Mouse (Mus musculus) spleen, adult 2 months (tissue): ENCODE data around the gene Mapk12. TPM values are rescaled to one million over a fixed set of nuclear protein-coding genes. Genes with fewer than 3 reads are reported as not detected.
A peak's percentile ranks its signal among the peaks of the same experiment; 100 is the strongest.

Source experiments
- DNase-seq, 2 experiments: peaks; one replicate each; pipeline versions ENCODE4 v3.0.0 to v3.0.0-alpha.2; 2012 to 2021; ENCODE audit warnings: low spot score in 2 of 2, low read depth in 1 of 2
- H3K27ac ChIP-seq: fragments of 200-500 bp; 2 replicates; pipeline ENCODE4 v1.5.1; 2012; ENCODE audit warnings: low read length, inconsistent platforms; ENCODE audit not compliant: insufficient read depth
- H3K27me3 ChIP-seq: fragments of 200-500 bp; 2 replicates; pipeline ENCODE4 v1.6.1; 2012; ENCODE audit warnings: mild to moderate bottlenecking, moderate library complexity, low read length, inconsistent platforms; ENCODE audit not compliant: control insufficient read depth, insufficient read depth
- H3K36me3 ChIP-seq: fragments of 200-500 bp; 2 replicates; pipeline ENCODE4 v1.6.1; 2012; ENCODE audit warnings: mild to moderate bottlenecking, low read length, inconsistent platforms; ENCODE audit not compliant: control insufficient read depth, insufficient read depth
- H3K4me1 ChIP-seq: fragments of 200-500 bp; 2 replicates; pipeline ENCODE4 v1.6.1; 2011; ENCODE audit warnings: inconsistent platforms; ENCODE audit not compliant: control insufficient read depth, insufficient read depth, insufficient read length
- H3K4me3 ChIP-seq: fragments of 200-500 bp; 2 replicates; pipeline ENCODE4 v1.5.1; 2011; ENCODE audit warnings: mild to moderate bottlenecking, inconsistent platforms; ENCODE audit not compliant: insufficient read depth, insufficient read length; ENCODE audit errors: extremely low read depth
- CTCF ChIP-seq: fragments of 200-500 bp; IDR thresholded peaks from 2 replicates; pipeline ENCODE4 v1.5.1; 2011; ENCODE audit warnings: mild to moderate bottlenecking, inconsistent platforms; ENCODE audit not compliant: insufficient read depth, insufficient read length, insufficient replicate concordance; ENCODE audit errors: extremely low read depth
- POLR2A ChIP-seq: fragments of 200-500 bp; IDR thresholded peaks from 2 replicates; pipeline ENCODE4 v1.6.1; 2011; ENCODE audit warnings: low read depth, low read length, inconsistent platforms
- WGBS: fragments of 180-500 bp; shearing (Covaris S2); methylation state at CpG from one replicate; pipeline ENCODE4 v1.1.7; 2018; 5-methylcytosine and 5-hydroxymethylcytosine counted together
- polyA plus RNA-seq: library from polyadenylated mRNA; depleted of rRNA; stranded (reverse); fragments of >200 nt; gene quantifications from 2 replicates; pipeline ENCODE4 v1.2.3, GENCODE M21; 2012

The Mapk12 gene
- polyA plus RNA-seq, 1 experiment = 3.9 TPM

GRCm38 (mm10) chr15:89170102-89170501 lies 29.6 kb upstream of the Mapk12 start:
- Histone ChIP-seq H3K27me3 (no peaks in the 10 kb centered on the region), H3K4me1 (peaks cover 10% of the 10 kb centered on the region; the same call in 1 of the 2 replicates), H3K27ac (peak overlapping the region; percentile 29; the same call in 1 of the 2 replicates), H3K36me3 (0 out of 2 replicates have a peak, but pooled peaks cover 1% of the 10 kb centered on the region), H3K4me3 (no peak overlapping the region)
- no peak for DNase-seq
- WGBS = 78% methylated on average over 3 of the region's 3 CpGs
- TF ChIP-seq POLR2A (no peak), CTCF (no peak)

DNA sequence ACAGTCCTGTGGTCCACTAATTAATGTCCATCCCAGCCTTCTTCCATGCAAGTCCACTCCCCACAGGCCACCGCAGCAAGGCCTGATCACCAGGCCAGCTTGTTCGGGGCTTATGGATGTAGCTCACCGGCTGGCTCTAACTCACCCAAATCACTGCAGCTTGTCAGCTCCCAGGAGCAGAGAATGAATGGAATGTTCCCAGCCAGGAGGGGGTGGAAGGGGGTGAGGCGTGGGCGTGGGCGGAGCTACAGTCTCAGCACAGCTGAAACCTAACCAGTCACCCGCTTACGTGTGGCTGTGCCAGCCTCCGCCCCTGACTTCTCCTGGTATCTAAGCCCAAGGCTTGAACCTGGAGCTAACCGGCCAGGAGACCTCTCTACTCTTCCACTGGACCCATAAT lies 28.9 kb upstream of the Mapk12 start:
- H3K27me3 ChIP-seq = no peaks in the 10 kb centered on the region
- H3K36me3 ChIP-seq = 0 out of 2 replicates have a peak, but pooled peaks cover 1% of the 10 kb centered on the region
- no peak for TF ChIP-seq CTCF
- TF ChIP-seq POLR2A = no peak
- no peak for DNase-seq
- WGBS = 82% methylated on average over 10 of the region's 10 CpGs
- no peak overlapping the region for H3K4me3 ChIP-seq
- peaks cover 10% of the 10 kb centered on the region; the same call in 1 of the 2 replicates for H3K4me1 ChIP-seq
- no peak overlapping the region for H3K27ac ChIP-seq

DNA sequence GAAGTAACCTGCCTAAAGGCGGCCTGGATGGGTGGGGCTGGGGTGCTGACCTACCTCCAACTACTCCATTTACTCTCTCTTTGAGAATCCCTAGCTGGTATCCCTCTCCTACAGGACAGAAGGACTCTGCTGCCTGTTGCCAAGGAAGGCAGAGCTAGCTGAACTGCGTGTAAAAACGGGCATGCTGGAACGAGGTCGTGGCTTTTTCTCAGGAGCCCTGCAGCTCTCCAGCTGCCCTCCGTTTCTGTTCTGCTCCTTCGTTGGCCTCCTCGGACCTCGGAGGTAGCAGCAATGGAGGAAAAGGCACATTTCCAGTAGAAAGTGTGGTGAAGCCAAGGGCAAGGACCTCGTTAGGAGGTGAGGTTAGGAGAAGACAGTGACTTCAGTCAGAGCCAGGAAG lies 28.4 kb upstream of the Mapk12 start:
- no peak for DNase-seq
- H3K27me3 ChIP-seq = no peaks in the 10 kb centered on the region
- peaks cover 10% of the 10 kb centered on the region; the same call in 1 of the 2 replicates for H3K4me1 ChIP-seq
- no peak overlapping the region for H3K27ac ChIP-seq
- WGBS = 87% methylated on average over 10 of the region's 10 CpGs
- TF ChIP-seq POLR2A (no peak), CTCF (no peak)
- 0 out of 2 replicates have a peak, but pooled peaks cover 1% of the 10 kb centered on the region for H3K36me3 ChIP-seq
- no peak overlapping the region for H3K4me3 ChIP-seq

GRCm38 (mm10) chr15:89165478-89165877 lies 25.0 kb upstream of the Mapk12 start:
- Histone ChIP-seq H3K27me3 (no peaks in the 10 kb centered on the region), H3K4me1 (no peaks in the 10 kb centered on the region), H3K27ac (no peak overlapping the region), H3K4me3 (no peak overlapping the region), H3K36me3 (0 out of 2 replicates have a peak, but pooled peaks cover 1% of the 10 kb centered on the region)
- WGBS = 91% methylated on average over 12 of the region's 12 CpGs
- TF ChIP-seq CTCF = no peak
- TF ChIP-seq POLR2A = no peak
- no peak for DNase-seq

DNA sequence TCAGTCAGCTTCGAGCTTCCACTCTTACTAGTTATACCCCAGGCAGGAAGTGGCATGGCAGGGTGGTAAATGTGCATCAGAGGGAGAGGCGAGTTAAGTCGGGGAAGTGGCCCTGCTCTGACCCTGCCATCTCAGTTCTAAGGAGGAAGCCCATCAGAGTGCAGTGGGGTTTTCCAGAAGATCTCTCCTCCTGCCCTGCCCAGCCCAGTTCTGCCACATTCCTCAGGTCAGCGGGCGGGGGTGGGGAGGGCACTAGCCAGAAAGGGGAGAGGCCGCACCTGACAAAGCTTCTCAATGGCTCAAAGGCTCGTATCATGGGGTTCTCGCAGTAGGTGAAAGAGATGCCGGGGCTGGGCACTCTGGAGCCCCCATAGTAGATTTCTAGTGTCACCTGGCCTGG lies 20.9 kb upstream of the Mapk12 start:
- H3K36me3 ChIP-seq = peaks cover 2% of the 10 kb centered on the region; the same call in 1 of the 2 replicates
- H3K4me3 ChIP-seq = no peak overlapping the region
- no peak for TF ChIP-seq CTCF
- no peak for TF ChIP-seq POLR2A
- DNase-seq = no peak
- H3K4me1 ChIP-seq = no peaks in the 10 kb centered on the region
- no peak overlapping the region for H3K27ac ChIP-seq
- no peaks in the 10 kb centered on the region for H3K27me3 ChIP-seq
- WGBS = 65% methylated on average over 9 of the region's 9 CpGs

DNA sequence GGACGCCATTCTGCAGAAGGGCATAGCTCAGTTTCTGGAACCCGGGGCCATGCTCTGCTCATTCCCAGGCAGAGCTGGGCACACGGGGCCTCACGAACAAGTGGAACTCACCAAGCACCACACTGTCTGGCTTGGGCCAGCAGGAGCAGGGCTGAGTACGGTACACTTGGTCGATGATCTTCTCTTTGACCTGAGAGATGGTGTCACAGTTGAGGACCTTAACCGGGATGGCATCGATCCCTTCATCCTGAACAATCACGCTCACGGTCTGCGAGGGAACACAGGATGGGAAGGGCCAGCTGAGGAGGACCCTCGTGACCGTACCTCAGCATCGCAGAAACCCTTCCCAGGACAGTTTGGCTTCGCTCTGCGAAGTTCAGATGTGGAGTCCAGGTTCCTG lies 18.0 kb upstream of the Mapk12 start:
- H3K36me3 ChIP-seq = peaks cover 2% of the 10 kb centered on the region; the same call in 1 of the 2 replicates
- no peak for TF ChIP-seq POLR2A
- TF ChIP-seq CTCF = no peak
- 95% methylated on average over 16 of the region's 16 CpGs for WGBS
- H3K27me3 ChIP-seq = no peaks in the 10 kb centered on the region
- no peak overlapping the region for H3K27ac ChIP-seq
- no peak overlapping the region for H3K4me3 ChIP-seq
- no peaks in the 10 kb centered on the region for H3K4me1 ChIP-seq
- DNase-seq = no peak

DNA sequence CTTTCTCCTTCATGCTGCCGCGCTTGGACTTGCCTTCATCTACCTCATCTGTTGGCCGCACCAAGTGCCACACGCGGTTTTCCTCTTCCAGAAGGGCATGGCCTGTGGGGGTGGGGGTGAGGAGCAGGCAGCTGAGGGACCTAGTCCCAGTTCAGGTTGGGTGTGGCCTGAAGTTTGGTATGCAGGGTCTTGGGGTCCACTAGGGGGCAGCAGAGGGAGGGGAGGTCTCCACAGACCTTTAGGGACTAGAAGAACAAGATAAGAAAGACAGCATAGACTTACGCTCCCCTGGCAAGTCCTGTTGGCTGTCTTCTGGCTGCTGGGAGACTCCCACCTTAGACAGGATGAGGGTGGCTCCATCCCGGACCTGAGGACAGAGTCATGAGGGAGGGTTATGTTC lies 17.5 kb upstream of the Mapk12 start:
- peak; percentile 69 to 78 for DNase-seq
- no peaks in the 10 kb centered on the region for H3K27me3 ChIP-seq
- H3K36me3 ChIP-seq = peaks cover 2% of the 10 kb centered on the region; the same call in 1 of the 2 replicates
- TF ChIP-seq CTCF (peak; percentile 68; the same call in 1 of the 2 replicates), POLR2A (no peak)
- 64% methylated on average over 7 of the region's 7 CpGs for WGBS
- no peaks in the 10 kb centered on the region for H3K4me1 ChIP-seq
- no peak overlapping the region for H3K4me3 ChIP-seq
- no peak overlapping the region for H3K27ac ChIP-seq
